Mouse (Mus musculus) T-helper 17 cell (primary cell): ENCODE results near the gene Nos1ap.

Experiments used
- in situ Hi-C, 2 experiments: fragments of 300-600 bp; cut with MboI, MseI; formaldehyde crosslinking; loops; 1 replicate in 1 of 2; 2 replicates in 1 of 2; pipeline ENCODE4 v1.15.1; 2025; ENCODE audit warnings: high pct_unique_total_duplicates in 2 of 2

Nos1ap gene

DNA sequence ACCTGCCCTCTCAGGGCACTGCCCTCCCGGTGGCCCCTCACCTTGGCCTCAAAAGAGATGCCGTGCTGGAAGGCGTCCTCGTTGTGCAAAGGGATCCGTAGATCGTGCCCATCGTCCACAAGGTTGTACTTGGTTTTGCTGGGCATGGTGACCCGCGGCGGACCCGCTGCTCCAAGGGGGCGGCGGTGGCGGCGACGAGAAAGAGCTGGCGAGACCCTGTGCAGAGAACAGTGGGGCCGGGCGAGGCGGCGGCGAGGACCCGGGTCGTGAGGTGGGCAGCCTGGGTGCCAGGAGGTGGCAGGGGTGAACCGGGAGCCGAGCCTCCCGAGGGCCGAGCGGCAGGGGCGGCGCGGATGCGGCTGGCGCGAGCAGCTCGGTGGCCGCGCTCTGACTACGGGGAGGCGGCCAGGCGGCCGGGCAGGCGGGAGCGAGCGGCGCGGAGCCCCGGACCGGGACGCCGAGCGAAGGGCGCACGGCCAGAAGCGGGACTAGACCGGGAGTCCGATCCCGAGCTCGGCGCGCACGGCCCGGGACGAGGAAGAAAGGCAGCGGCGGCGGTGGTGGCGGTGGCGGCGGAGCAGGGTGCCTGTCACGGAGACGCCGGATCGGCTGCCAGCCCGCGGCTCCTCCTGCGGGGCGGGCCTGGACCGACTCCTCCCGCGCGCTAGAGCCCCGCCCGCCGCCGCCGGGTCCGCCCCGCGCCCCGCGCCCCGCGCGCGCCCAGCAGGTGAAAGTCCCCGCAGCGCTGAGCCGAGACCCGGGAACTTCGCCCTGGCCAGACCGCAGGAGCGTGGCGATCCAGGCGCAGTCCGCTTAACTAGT is at the start of gene Nos1ap:
TSS of gene Nos1ap (minus strand) at position 643 of the 822 bp plus-strand sequence.
- in situ Hi-C loops: no loop called here

DNA sequence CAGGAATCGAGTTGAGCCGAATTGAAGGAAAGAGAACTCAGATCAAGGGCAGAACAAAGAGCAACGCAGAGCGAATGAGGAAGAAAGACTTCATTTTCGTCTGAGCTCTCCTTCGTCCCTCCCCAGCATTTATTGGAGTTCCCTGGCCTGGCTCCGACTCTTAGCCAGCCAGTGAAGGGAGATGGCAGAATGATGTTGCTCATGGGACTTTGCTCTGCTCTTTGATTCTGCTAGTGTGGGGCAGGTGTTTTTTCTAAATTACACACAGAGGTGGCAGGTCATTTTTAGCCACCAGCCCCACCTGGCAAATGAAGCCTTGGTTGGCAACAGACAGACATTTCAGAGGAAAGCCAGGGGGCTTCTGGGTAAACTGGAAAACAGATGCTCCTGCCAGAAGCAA is 49.3 kb upstream of the Nos1ap start:
- in situ Hi-C loops: no loop called here

DNA sequence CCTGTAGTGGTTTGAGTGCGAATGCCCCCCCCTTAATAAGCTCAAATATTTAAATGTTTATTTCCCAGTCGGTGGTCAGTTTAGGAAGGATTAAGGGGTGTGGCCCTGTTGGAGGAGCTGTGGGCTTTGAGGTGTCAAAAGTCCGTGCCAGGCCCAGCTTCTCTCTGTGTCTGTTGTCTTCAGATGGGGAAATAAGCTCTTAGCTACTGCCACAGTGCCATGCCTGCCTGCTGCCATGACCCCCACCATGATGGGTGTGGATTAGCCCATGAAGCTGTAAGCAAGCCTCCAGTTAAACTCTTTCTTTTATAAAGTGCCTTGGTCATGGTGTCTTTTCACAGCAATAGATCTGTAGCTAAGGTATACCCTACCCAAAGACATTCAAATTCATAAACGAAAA is 43.2 kb upstream of the Nos1ap start:
- in situ Hi-C loops: no loop called here

GRCm38 (mm10) chr1:170632385-170632784 is 42.7 kb upstream of the Nos1ap start:
- in situ Hi-C loops: no loop called here

DNA sequence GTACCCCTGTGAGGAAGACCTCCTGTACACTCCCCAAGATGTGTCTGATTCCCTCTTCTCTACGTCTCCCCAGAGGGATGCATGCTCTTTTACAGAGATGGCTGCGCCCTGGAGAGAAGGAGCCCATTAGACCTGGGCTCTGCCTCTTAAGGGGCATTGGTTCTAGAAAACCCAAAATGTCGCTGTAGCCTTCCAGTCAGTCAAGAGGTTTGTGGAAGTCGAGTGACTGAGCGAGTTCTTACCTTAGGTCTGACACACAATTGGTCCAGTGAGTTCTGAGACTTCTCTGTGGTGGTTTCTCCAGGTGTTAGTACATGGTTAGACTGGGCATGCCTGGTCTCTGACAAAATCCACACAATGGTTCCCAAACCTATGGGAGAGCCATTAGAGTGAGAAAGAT is 41.9 kb upstream of the Nos1ap start:
- in situ Hi-C loops: no loop called here

GRCm38 (mm10) chr1:170630489-170630888 is 40.8 kb upstream of the Nos1ap start:
- in situ Hi-C loops: no loop called here

- in situ Hi-C loops: no loop called here
These were observed 33.8 kb upstream of the Nos1ap start for GRCm38 (mm10) chr1:170623432-170623831.

- in situ Hi-C loops: no loop called here
These were observed 33.3 kb upstream of the Nos1ap start for GRCm38 (mm10) chr1:170622934-170623333.

DNA sequence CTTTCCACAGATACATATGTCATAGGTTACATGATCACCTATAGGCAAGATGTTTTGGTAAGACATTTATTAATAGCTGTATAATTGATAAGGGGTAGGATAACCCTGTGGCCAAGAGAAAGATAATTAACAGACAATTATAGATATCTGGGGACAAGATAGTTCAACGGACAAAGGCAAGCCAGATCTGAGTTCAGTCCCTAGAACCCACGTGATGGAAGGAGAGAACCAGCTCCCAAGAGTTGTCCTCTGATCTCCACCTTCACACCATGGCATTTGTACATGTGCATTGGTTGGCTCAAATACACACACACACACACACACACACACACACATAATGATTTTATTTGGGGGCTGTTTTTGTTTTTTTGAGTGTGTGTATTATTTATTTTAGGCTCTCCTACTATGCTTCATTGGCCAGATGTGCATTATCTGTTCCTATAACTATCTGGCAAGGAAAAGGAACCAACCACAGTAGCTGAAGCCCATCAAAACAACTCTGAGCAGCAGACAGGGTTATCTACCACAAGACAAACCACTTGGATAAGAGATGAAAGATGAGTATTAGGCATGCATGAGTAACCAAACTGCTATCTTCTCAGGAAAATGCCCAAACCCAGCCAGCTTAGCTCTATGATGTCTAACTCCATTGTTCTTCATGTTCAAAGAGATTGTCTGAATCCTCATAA is 30.2 kb upstream of the Nos1ap start:
- in situ Hi-C loops: loop anchor here in 1 of 2 experiments (10.0 kb wide), 1 partner anchor 395 kb away; no protein-coding TSS in a partner anchor

GRCm38 (mm10) chr1:170612968-170613872 is 23.6 kb upstream of the Nos1ap start:
- in situ Hi-C loops: loop anchor here in 1 of 2 experiments (10.0 kb wide), 1 partner anchor 388 kb away; no protein-coding TSS in a partner anchor

DNA sequence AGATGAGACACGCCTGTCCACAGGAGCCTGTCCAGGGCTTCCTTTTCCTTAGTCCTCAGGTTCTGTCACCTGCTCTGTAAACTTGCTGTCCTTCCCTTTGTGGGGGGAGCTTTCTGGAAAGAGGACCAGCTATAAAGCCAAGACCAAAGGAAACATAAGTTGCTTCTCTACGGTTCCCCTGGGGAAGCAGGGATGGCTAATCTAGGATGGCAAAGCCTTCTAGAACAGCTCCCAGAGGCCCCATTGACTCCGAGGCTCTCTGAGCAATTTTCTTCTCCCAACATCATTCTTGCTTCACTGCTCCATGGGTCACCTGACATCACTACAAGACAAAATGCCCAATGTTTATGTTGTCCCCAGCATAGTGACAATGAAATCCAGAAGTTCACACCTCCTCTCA is 22.0 kb upstream of the Nos1ap start:
- in situ Hi-C loops: loop anchor here in 1 of 2 experiments (10.0 kb wide), 1 partner anchor 387 kb away; no protein-coding TSS in a partner anchor

DNA sequence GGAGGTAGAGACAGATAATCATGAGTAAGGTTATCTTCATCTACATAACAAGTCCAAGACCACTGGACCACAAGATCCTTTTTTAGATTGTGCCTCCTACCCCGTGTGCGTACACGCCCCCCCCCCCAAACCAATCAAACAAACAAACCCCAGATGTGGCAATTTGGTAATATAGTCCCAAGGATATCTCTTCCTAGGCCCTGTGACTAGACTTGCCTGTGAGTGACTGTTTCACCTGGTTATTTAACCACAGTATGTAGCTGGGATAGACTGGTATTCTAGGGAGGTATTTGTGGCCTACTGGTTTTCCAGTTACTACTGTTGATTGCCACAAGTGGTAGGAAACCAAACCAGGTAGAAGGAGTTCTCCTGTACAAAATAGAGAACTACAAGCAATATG is 21.0 kb upstream of the Nos1ap start:
- in situ Hi-C loops: loop anchor here in 1 of 2 experiments (10.0 kb wide), 1 partner anchor 386 kb away; no protein-coding TSS in a partner anchor

- in situ Hi-C loops: loop anchor here in 1 of 2 experiments (10.0 kb wide), 1 partner anchor 385 kb away; no protein-coding TSS in a partner anchor
These were observed 20.6 kb upstream of the Nos1ap start for GRCm38 (mm10) chr1:170610289-170610688.

DNA sequence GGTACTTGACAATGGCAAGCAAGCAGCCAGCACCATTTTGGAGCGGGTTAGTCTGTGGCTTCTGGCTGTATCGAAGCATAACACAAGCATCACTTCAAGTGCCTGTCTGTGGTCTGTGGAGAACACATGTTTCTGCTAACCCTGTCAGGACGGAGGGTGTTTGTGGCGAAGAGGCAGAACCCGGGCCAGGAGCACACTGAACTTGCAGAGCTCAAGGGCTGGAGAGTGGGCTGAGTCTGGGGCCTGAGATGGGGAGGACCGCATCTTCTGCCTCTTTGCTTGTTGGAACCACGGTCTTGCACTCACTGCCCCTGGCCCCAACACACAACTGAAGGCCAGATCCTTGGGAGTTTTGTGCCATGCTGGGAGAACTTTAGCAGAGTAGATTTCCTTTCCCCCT is 20.2 kb upstream of the Nos1ap start:
- in situ Hi-C loops: loop anchor here in 1 of 2 experiments (10.0 kb wide), 1 partner anchor 385 kb away; no protein-coding TSS in a partner anchor

DNA sequence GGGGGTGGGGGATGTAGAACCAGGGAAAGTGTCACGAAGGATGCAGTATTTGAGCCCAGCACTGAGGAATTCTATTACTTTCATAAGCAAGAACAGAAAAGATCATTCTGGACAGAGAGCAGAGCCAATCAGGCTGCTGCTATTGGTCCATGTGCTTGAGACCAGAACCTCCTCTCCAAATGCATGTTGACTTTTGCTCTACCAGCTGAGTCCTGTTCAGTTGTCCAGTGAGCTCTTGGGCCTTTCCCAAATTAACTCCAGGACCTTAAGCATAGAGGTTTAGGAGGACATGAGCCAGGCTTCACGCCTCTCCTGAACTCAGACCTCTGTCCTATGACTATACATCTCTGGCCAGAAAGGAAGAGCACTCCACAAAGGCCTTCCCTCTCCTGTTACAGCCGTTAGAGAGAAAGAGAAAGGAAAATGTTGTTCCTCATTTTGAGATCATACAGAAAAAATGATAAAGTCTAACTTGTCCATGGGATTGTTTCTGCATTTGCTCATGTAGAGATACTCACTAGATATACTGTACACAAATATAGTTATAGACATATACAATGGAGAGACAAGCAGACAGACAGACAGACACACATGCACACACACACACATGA is 18.9 kb upstream of the Nos1ap start:
- in situ Hi-C loops: no loop called here

DNA sequence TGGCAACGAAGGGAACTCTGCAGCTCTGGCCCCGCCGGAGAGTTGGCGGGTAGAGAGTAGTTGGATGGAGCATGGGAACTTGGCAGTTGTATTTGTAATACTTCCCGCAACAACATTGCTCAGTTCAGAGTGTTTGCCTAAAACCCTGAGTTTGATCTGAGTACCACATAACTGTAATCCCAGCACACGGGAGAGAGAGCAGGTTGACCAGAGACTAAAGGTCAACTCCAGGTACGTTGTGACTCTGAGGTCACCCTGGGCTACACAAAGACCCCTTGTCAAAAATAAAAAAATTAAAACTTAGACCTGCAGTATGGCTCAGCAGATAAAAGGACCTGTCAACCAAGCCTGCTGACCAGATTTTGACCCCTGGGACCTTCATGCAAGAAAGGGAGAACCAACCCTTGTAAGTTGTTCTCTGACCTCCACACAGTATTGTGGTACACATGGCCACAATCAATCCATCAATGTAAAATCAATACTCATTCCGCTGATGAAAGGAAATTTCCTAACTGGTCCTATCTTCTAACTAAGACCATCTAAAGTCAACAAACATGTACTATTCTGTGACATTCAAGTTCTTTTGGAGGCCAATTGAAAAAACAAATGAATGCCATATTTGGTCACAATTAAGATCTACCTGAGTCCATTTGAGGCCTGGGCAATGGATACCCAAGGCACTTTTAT is 17.7 kb upstream of the Nos1ap start:
- in situ Hi-C loops: no loop called here

DNA sequence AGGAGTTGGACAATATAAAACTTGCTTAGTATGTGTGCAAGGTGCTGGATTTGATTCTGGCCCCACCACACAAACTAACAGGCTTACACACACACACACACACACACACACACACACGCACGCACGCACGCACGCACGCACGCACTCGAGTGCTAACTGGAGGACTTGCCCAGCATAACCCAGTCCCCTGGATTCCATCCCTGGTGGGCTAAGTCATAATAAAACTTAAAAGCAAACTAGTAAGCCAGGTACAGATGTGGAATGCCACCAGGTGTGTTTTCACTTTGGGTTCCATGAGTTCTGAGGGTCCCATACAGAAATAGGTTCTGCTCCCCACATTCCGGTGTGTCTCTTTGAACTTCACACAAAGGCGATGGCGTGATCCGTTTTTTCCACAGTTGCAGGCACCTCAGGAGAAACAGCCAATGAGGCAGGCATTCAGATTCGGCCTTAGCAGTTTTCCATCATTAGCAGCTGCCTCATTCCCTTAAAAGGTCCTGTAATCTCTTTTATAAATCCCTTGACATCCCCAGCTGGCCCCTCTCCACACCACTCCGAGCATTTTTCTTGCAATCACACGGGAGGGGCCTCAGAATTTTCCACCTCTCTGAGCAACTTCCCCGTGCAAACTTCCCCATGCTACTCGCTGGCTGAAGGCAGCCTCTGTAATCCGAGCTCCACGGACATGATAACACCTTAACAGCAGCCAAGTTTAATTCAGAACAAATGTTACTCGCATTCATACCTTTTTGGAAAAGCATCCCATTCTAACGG is 15.8 kb upstream of the Nos1ap start:
- in situ Hi-C loops: no loop called here

DNA sequence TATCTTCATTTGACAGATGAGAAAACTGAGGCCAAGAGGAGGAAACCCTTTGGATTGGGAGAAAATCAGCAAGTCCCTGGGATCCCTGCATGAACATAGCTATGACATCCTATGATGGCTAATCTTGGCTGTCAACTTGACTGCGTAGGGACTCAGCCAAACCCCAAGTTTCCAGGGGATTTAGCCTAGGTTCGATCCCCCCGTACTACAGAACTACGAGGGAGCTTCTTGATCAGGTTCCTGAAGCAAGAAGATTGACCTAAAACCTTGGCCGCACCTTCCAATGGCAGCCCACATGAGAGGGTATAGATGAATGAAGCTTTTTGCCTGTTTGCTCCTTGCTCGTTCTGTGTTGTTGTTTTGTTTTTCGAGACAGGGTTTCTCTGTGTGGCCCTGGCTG is 4.9 kb upstream of the Nos1ap start:
- in situ Hi-C loops: no loop called here

DNA sequence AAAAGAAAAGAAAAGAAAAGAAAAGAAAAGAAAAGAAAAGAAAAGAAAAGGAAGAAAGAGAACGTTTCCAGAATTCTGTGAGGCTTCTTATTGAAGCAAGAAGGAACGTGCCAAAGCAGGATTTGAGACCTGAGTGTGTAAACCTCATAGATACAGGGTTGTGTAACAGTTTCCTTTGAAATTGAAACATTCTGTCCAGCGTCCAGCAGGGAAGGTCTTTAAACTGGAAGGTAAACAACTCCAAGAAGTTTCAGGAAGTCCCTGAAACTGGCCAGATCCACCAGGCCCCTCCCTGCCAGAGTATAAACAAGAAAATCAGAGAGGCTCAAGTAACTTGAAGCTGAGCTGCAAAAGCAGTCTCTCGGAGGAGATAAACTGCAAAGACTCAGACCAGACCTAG is 870 bp upstream of the Nos1ap start:
- in situ Hi-C loops: no loop called here

DNA sequence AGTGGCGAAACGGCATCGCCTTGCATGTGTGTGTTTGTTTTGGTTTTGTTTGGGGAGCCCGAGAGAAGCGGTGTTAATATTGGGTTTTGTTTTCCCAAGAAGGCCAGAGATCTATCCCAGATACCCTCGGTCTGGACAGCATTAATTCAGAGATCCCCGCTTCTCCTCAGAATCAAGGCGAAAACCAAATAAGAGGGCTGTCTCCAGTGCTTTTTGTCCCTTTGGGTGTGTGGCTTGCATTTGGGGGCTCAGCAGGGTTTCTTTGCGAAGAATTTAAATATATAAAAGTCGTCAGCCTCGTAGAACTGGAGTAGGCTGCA is 340 bp upstream of the Nos1ap start:
- in situ Hi-C loops: no loop called here
